Comparison of ENCODE assay signal across 20 mouse cellular contexts in the genomic region with DNA sequence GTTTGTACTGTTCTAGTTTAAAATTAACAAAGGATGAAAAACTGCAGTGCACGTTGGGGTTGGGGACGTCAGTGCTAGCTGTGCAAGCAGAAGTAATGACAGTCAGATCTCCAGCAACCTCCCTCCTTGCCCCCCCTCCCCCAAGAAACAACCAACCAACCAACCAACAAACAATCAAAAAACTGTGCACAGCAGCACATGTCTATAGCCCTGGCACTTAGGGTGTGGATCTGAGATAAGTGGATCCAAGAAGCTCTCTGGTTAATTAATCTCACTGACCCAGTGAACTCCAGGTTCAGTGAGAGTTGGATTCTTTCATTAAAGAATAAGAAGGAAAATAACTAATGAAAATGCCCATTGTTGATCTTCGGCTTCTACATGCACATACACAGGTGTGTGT. TPM values are rescaled to one million over a fixed set of nuclear protein-coding genes. Genes with fewer than 3 reads are reported as not detected.
"Had no signal": no experiment of that assay in that cellular context is flagged by ENCODE, and none has a peak within 500 bp of the region (broad histone marks: within the 10 kb centered on the region; RNA-seq: fewer than 3 reads in every experiment).

No protein-coding gene starts in this region.

- H3K27me3 ChIP-seq: liver, embryonic 13.5 days; megakaryocyte, embryonic 14.5 days; midbrain, embryonic 13.5 days; neural tube, embryonic 12.5 days had no signal

- H3K9ac ChIP-seq: liver, embryonic 13.5 days; lung, embryonic 14.5 days; midbrain, embryonic 13.5 days; neural tube, embryonic 12.5 days had no signal

- H3K4me1 ChIP-seq: liver, embryonic 13.5 days; midbrain, embryonic 13.5 days; neural tube, embryonic 12.5 days had no signal

- H3K27ac ChIP-seq: hindbrain, postnatal 0 days; liver, embryonic 13.5 days; macrophage; midbrain, embryonic 13.5 days; neural tube, embryonic 12.5 days; stomach, postnatal 0 days had no signal

- H3K36me3 ChIP-seq: liver, embryonic 13.5 days; midbrain, embryonic 13.5 days; neural tube, embryonic 12.5 days had no signal

- H3K9me3 ChIP-seq: liver, embryonic 13.5 days; megakaryocyte, embryonic 14.5 days; midbrain, embryonic 13.5 days; neural tube, embryonic 12.5 days had no signal

- ATAC-seq: hindbrain, postnatal 0 days; inflammation-experienced regulatory T-cells, adult 6 months; intestine, embryonic 16.5 days; lung, postnatal 0 days; midbrain, embryonic 13.5 days; midbrain, embryonic 16.5 days had no signal

- H3K4me3 ChIP-seq: liver, embryonic 13.5 days; megakaryocyte, embryonic 14.5 days; midbrain, embryonic 13.5 days; myocyte; neural tube, embryonic 12.5 days had no signal

- DNase-seq: kidney, adult 18-20 months; kidney, adult 9 months; kidney, postnatal 14 days; kidney, postnatal 4 days; liver, embryonic 13.5 days; lung, embryonic 14.5 days; thymus, adult 2 months; thymus, postnatal 14 days; thymus, postnatal 4 days had no signal

- H3K4me2 ChIP-seq: liver, embryonic 13.5 days; lung, embryonic 14.5 days; midbrain, embryonic 13.5 days; neural tube, embryonic 12.5 days had no signal

RNA-seq across cellular contexts. Expression of gene Cadm3, which starts 47.1 kb away (rescaled TPM):
- polyA plus RNA-seq: macrophage had no signal
